Mouse (Mus musculus): ENCODE data around the gene Olfr774. TPM values are rescaled to one million over a fixed set of nuclear protein-coding genes. Genes with fewer than 3 reads are reported as not detected.
"Not testable (repeated sequence)": the region's sequence is repeated elsewhere in the genome, so short reads cannot be mapped to it uniquely, and the experiment has no call there.

Olfr774 gene
- polyA plus RNA-seq (2012; rRNA removed) (not detected in 2 replicates), polyA plus RNA-seq (2014; fragmentation: Nextera tagmentation; extraction: Ambion mirVana) (not detected in 2 replicates)

DNA sequence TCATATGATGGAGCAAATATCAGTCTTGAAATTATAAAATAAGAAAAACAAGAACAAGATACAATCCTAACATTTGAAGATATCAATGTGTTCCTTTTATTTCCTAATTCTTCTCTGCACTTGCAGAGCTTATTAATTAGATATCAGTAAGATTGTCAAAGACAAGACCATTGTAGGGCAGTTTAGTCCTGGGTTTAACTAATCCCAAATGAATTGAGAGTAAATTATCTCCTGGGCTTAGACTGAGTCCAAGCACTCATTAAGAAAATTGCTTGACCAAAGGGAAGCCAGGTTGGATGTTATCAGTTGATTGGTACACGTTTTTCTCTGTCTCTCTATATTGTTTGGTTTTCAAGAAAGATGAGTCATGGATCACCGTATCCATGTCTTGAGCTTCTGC is at the start of gene Olfr774:
Olfr774 (plus strand) TSS at position 301 of the 400 bp plus-strand sequence.
- no peak for TF ChIP-seq POLR2A (IDR thresholded peaks at IDR 0.05; ENCODE audit: borderline replicate concordance, extremely low read depth, insufficient read depth, insufficient read length)
- no peaks in the 10 kb centered on the region for H3K4me1 ChIP-seq (ENCODE audit: control insufficient read depth, insufficient read depth, low read length)
- ATAC-seq (ENCODE audit: low FRiP score, low read depth): no peak
- H3K9ac ChIP-seq (ENCODE audit: low read depth, low read length, severe bottlenecking): no peak within 1 kb of the TSS
- no peak within 1 kb of the TSS for H3K4me2 ChIP-seq (replicated peaks; ENCODE audit: low read depth, low read length, severe bottlenecking)
- no peak for DNase-seq (ENCODE audit: low spot score)
- H3K27me3 ChIP-seq (ENCODE audit: control insufficient read depth, insufficient read depth, low read length): no peaks in the 10 kb centered on the region
- H3K27ac ChIP-seq (replicated peaks; ENCODE audit: low read depth, low read length): no peak within 1 kb of the TSS
- H3K9me3 ChIP-seq (ENCODE audit: control insufficient read depth, low read length): no peaks in the 10 kb centered on the region
- WGBS: 70% methylated on average over 2 of the region's 2 CpGs
- no peak within 1 kb of the TSS for H3K4me3 ChIP-seq (replicated peaks; ENCODE audit: low read length)
- no peaks in the 10 kb centered on the region for H3K36me3 ChIP-seq (ENCODE audit: control insufficient read depth, insufficient read depth, low read length)

DNA sequence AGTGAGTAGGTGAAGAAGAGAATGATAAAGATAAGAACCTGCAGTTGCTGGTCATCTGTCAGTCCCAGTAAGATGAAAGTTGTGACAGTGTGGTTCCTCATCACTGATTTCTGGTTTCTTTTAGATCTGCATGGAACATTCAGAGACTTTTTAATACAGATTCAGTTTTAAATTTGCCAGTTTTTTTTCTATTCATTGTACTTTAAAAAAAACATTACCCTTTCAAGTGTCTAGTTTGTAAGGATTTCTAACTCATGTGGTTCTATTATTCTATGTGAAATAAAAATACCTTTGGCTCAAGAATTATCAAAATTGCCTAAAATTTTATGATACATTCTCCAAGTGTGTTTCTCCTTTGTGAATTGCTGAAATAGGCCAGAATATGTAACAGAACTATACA is 48.7 kb upstream of the Olfr774 start, which contains the start of gene Olfr773:
Olfr773 (minus strand) TSS at position 101 of the 400 bp plus-strand sequence.
- H3K27ac ChIP-seq (replicated peaks; ENCODE audit: low read depth, low read length): not testable (repeated sequence)

DNA sequence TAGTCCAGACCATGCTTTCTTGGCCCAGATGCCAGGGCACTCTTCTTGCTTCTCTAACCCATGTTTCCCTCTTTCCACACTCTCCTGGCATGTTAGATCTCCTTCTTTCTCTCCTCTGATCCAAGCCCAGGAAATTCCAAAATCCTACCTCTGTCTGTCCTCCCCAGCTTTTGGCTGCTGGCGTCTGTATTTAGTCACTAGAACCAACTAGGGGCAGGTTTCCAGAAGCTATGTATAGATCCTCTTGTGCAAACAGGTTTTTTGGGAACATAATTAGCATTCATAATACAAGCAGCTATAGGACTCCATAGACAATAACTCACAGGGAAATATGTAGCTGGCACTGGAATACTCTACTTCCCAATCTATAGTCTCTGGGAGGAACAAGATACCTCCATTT is 5.3 kb upstream of the Olfr774 start:
- ATAC-seq (ENCODE audit: low FRiP score, low read depth) (no peak), DNase-seq (ENCODE audit: low spot score) (no peak)
- no peak overlapping the region for H3K27ac ChIP-seq (replicated peaks; ENCODE audit: low read depth, low read length)
- 91% methylated on average over 1 of the region's 1 CpGs for WGBS
- H3K36me3 ChIP-seq (ENCODE audit: control insufficient read depth, insufficient read depth, low read length): no peaks in the 10 kb centered on the region
- H3K27me3 ChIP-seq (ENCODE audit: control insufficient read depth, insufficient read depth, low read length): no peaks in the 10 kb centered on the region
- no peak overlapping the region for H3K4me3 ChIP-seq (replicated peaks; ENCODE audit: low read length)
- TF ChIP-seq POLR2A (IDR thresholded peaks at IDR 0.05; ENCODE audit: borderline replicate concordance, extremely low read depth, insufficient read depth, insufficient read length): no peak
- no peak overlapping the region for H3K9ac ChIP-seq (ENCODE audit: low read depth, low read length, severe bottlenecking)
- no peaks in the 10 kb centered on the region for H3K9me3 ChIP-seq (ENCODE audit: control insufficient read depth, low read length)
- no peak overlapping the region for H3K4me2 ChIP-seq (replicated peaks; ENCODE audit: low read depth, low read length, severe bottlenecking)
- H3K4me1 ChIP-seq (ENCODE audit: control insufficient read depth, insufficient read depth, low read length): no peaks in the 10 kb centered on the region

More for the DNA sequence above, 48.7 kb upstream of the Olfr774 start, which contains the start of gene Olfr773:
- not testable (repeated sequence) for H3K9me3 ChIP-seq (ENCODE audit: control insufficient read depth, low read length); H3K4me1 ChIP-seq (ENCODE audit: control insufficient read depth, insufficient read depth, low read length); H3K36me3 ChIP-seq (ENCODE audit: control insufficient read depth, insufficient read depth, low read length); H3K4me2 ChIP-seq (replicated peaks; ENCODE audit: low read depth, low read length, severe bottlenecking); H3K9ac ChIP-seq (ENCODE audit: low read depth, low read length, severe bottlenecking); H3K4me3 ChIP-seq (replicated peaks; ENCODE audit: low read length); ATAC-seq (ENCODE audit: low FRiP score, low read depth); DNase-seq (ENCODE audit: low spot score); H3K27me3 ChIP-seq (ENCODE audit: control insufficient read depth, insufficient read depth, low read length)

DNA sequence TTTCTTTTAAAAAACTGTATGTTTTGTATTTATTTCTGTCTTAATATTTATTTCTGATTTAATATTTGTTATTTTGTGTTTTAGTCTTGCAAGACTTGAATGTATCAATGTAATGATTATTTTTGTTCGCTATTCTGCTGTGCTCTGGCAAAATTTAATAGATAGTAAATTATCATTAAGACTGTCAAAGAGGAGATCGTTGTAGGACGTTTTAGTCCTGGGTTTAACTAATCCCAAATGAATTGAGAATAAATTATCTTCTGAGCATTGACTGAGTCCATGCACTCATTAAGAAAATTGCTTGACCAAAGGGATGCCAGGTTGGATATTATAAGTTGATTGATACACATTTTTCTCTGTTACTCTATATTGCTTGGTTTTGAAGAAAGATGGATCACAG is 12.1 kb downstream of the Olfr774 start, which contains the start of gene Olfr775:
Olfr775 (plus strand) TSS at position 301 of the 400 bp plus-strand sequence.
- H3K4me2 ChIP-seq (replicated peaks; ENCODE audit: low read depth, low read length, severe bottlenecking): no peak within 1 kb of the TSS
- ATAC-seq (ENCODE audit: low FRiP score, low read depth) (no peak), DNase-seq (ENCODE audit: low spot score) (no peak)
- no peaks in the 10 kb centered on the region for H3K9me3 ChIP-seq (ENCODE audit: control insufficient read depth, low read length)
- no peak within 1 kb of the TSS for H3K9ac ChIP-seq (ENCODE audit: low read depth, low read length, severe bottlenecking)
- H3K27me3 ChIP-seq (ENCODE audit: control insufficient read depth, insufficient read depth, low read length): no peaks in the 10 kb centered on the region
- no peak for TF ChIP-seq POLR2A (IDR thresholded peaks at IDR 0.05; ENCODE audit: borderline replicate concordance, extremely low read depth, insufficient read depth, insufficient read length)
- no peaks in the 10 kb centered on the region for H3K36me3 ChIP-seq (ENCODE audit: control insufficient read depth, insufficient read depth, low read length)
- WGBS: 62% methylated on average over 3 of the region's 3 CpGs
- H3K4me1 ChIP-seq (ENCODE audit: control insufficient read depth, insufficient read depth, low read length): no peaks in the 10 kb centered on the region
- H3K27ac ChIP-seq (replicated peaks; ENCODE audit: low read depth, low read length): no peak within 1 kb of the TSS
- no peak within 1 kb of the TSS for H3K4me3 ChIP-seq (replicated peaks; ENCODE audit: low read length)

DNA sequence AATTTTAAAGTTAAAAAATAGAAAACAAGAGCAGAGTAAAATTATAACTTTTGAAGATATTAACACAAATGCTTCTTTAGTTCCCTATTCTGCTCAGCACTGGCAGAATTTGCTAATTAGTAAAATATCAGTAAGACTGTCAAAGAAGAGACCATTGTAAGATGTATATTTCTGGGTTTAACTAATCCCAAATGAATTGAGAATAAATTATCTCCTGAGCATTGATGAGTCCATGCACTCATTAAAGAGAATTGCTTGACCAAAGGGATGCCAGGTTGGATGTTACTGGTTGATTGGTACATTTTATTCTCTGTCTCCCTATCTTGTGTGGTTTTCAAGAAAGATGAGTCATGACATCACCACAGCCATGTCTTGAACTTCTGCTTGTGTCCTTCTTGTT is 22.8 kb downstream of the Olfr774 start, which contains the start of gene Olfr776:
Olfr776 (plus strand) TSS at position 301 of the 400 bp plus-strand sequence.
- H3K27ac ChIP-seq (replicated peaks; ENCODE audit: low read depth, low read length): no peak within 1 kb of the TSS
- H3K27me3 ChIP-seq (ENCODE audit: control insufficient read depth, insufficient read depth, low read length): no peaks in the 10 kb centered on the region
- H3K9ac ChIP-seq (ENCODE audit: low read depth, low read length, severe bottlenecking): no peak within 1 kb of the TSS
- DNase-seq (ENCODE audit: low spot score) (no peak), ATAC-seq (ENCODE audit: low FRiP score, low read depth) (no peak)
- H3K9me3 ChIP-seq (ENCODE audit: control insufficient read depth, low read length): no peaks in the 10 kb centered on the region
- H3K36me3 ChIP-seq (ENCODE audit: control insufficient read depth, insufficient read depth, low read length): no peaks in the 10 kb centered on the region
- no peak within 1 kb of the TSS for H3K4me2 ChIP-seq (replicated peaks; ENCODE audit: low read depth, low read length, severe bottlenecking)
- H3K4me3 ChIP-seq (replicated peaks; ENCODE audit: low read length): no peak within 1 kb of the TSS
- H3K4me1 ChIP-seq (ENCODE audit: control insufficient read depth, insufficient read depth, low read length): no peaks in the 10 kb centered on the region
- TF ChIP-seq POLR2A (IDR thresholded peaks at IDR 0.05; ENCODE audit: borderline replicate concordance, extremely low read depth, insufficient read depth, insufficient read length): no peak

DNA sequence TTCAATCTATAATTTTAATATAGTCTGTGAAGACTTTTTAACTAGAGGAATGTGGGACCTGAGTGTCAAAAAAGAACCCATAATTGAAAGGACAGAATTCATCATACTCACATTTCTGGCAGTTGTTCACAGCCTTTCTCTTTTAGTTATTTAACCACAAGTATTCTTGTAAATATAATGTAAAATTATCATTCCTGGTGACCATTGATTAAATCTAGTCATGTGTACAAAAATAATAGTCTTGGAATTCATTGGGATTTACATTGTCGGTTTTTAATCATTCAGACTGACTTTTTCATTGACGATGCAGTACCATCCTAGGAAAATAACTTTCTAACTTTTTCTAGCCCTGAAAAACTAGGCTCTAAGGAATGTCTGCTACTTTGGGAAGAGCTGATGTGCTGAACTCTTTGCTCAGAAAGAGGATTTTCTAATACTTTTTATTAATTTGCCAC is 35.1 kb downstream of the Olfr774 start, which contains the start of gene Olfr777:
Olfr777 (minus strand) TSS at position 405 of the 455 bp plus-strand sequence.
- H3K4me2 ChIP-seq (replicated peaks; ENCODE audit: low read depth, low read length, severe bottlenecking): no peak within 1 kb of the TSS
- WGBS: 90% methylated on average over 2 of the region's 2 CpGs
- H3K9me3 ChIP-seq (ENCODE audit: control insufficient read depth, low read length): no peaks in the 10 kb centered on the region
- no peak within 1 kb of the TSS for H3K4me3 ChIP-seq (replicated peaks; ENCODE audit: low read length)
- DNase-seq (ENCODE audit: low spot score): no peak
- H3K4me1 ChIP-seq (ENCODE audit: control insufficient read depth, insufficient read depth, low read length): no peaks in the 10 kb centered on the region
- no peak for ATAC-seq (ENCODE audit: low FRiP score, low read depth)
- TF ChIP-seq POLR2A (IDR thresholded peaks at IDR 0.05; ENCODE audit: borderline replicate concordance, extremely low read depth, insufficient read depth, insufficient read length): no peak
- H3K27ac ChIP-seq (replicated peaks; ENCODE audit: low read depth, low read length): no peak within 1 kb of the TSS
- H3K9ac ChIP-seq (ENCODE audit: low read depth, low read length, severe bottlenecking): no peak within 1 kb of the TSS
- H3K27me3 ChIP-seq (ENCODE audit: control insufficient read depth, insufficient read depth, low read length): no peaks in the 10 kb centered on the region
- H3K36me3 ChIP-seq (ENCODE audit: control insufficient read depth, insufficient read depth, low read length): no peaks in the 10 kb centered on the region

Other genes starting within 250 kb of the Olfr774 start
- gene Olfr9, start 246.8 kb upstream of the Olfr774 start, polyA plus RNA-seq (2012; rRNA removed): not detected in 2 replicates
- gene Olfr9, start 246.8 kb upstream of the Olfr774 start, polyA plus RNA-seq (2014; fragmentation: Nextera tagmentation; extraction: Ambion mirVana): not detected in 2 replicates
- gene Olfr763, start 225.4 kb upstream of the Olfr774 start, polyA plus RNA-seq (2012; rRNA removed): not detected in 2 replicates
- gene Olfr763, start 225.4 kb upstream of the Olfr774 start, polyA plus RNA-seq (2014; fragmentation: Nextera tagmentation; extraction: Ambion mirVana): not detected in 2 replicates
- gene Olfr764-ps1, start 196.3 kb upstream of the Olfr774 start, polyA plus RNA-seq (2012; rRNA removed): 0.01 TPM in 1 of 2 replicates, not detected in the other
- not detected in 2 replicates for gene Olfr764-ps1, start 196.3 kb upstream of the Olfr774 start, polyA plus RNA-seq (2014; fragmentation: Nextera tagmentation; extraction: Ambion mirVana)
- gene Olfr765, start 186.2 kb upstream of the Olfr774 start, polyA plus RNA-seq (2012; rRNA removed): not detected in 2 replicates
- not detected in 2 replicates for gene Olfr765, start 186.2 kb upstream of the Olfr774 start, polyA plus RNA-seq (2014; fragmentation: Nextera tagmentation; extraction: Ambion mirVana)
- gene Olfr766-ps1, start 167.2 kb upstream of the Olfr774 start, polyA plus RNA-seq (2012; rRNA removed): 0.03 TPM in 1 of 2 replicates, not detected in the other
- gene Olfr766-ps1, start 167.2 kb upstream of the Olfr774 start, polyA plus RNA-seq (2014; fragmentation: Nextera tagmentation; extraction: Ambion mirVana): not detected in 2 replicates
- 0.01 TPM in 1 of 2 replicates, not detected in the other for gene Olfr767, start 153.3 kb upstream of the Olfr774 start, polyA plus RNA-seq (2012; rRNA removed)
- gene Olfr767, start 153.3 kb upstream of the Olfr774 start, polyA plus RNA-seq (2014; fragmentation: Nextera tagmentation; extraction: Ambion mirVana): not detected in 2 replicates
- not detected in 2 replicates for gene Olfr768, start 136.8 kb upstream of the Olfr774 start, polyA plus RNA-seq (2012; rRNA removed)
- 0.04 TPM in 1 of 2 replicates, not detected in the other for gene Olfr768, start 136.8 kb upstream of the Olfr774 start, polyA plus RNA-seq (2014; fragmentation: Nextera tagmentation; extraction: Ambion mirVana)
- gene Olfr769, start 118.3 kb upstream of the Olfr774 start, polyA plus RNA-seq (2012; rRNA removed): 0.01 TPM in 1 of 2 replicates, not detected in the other
- not detected in 2 replicates for gene Olfr769, start 118.3 kb upstream of the Olfr774 start, polyA plus RNA-seq (2014; fragmentation: Nextera tagmentation; extraction: Ambion mirVana)
- not detected in 2 replicates for gene Olfr770, start 97.2 kb upstream of the Olfr774 start, polyA plus RNA-seq (2012; rRNA removed)
- gene Olfr770, start 97.2 kb upstream of the Olfr774 start, polyA plus RNA-seq (2014; fragmentation: Nextera tagmentation; extraction: Ambion mirVana): not detected in 2 replicates
- gene Olfr771, start 71.5 kb upstream of the Olfr774 start, polyA plus RNA-seq (2012; rRNA removed): not detected in 2 replicates
- not detected in 2 replicates for gene Olfr771, start 71.5 kb upstream of the Olfr774 start, polyA plus RNA-seq (2014; fragmentation: Nextera tagmentation; extraction: Ambion mirVana)
- not detected in 2 replicates for gene Olfr772, start 58.3 kb upstream of the Olfr774 start, polyA plus RNA-seq (2012; rRNA removed)
- not detected in 2 replicates for gene Olfr772, start 58.3 kb upstream of the Olfr774 start, polyA plus RNA-seq (2014; fragmentation: Nextera tagmentation; extraction: Ambion mirVana)
- gene Olfr773, start 48.8 kb upstream of the Olfr774 start, polyA plus RNA-seq (2012; rRNA removed): not detected in 2 replicates
- gene Olfr773, start 48.8 kb upstream of the Olfr774 start, polyA plus RNA-seq (2014; fragmentation: Nextera tagmentation; extraction: Ambion mirVana): not detected in 2 replicates
- gene Olfr775, start 12.2 kb downstream of the Olfr774 start, polyA plus RNA-seq (2012; rRNA removed): not detected in 2 replicates
- not detected in 2 replicates for gene Olfr775, start 12.2 kb downstream of the Olfr774 start, polyA plus RNA-seq (2014; fragmentation: Nextera tagmentation; extraction: Ambion mirVana)
- not detected in 2 replicates for gene Olfr776, start 22.9 kb downstream of the Olfr774 start, polyA plus RNA-seq (2012; rRNA removed)
- not detected in 2 replicates for gene Olfr776, start 22.9 kb downstream of the Olfr774 start, polyA plus RNA-seq (2014; fragmentation: Nextera tagmentation; extraction: Ambion mirVana)
- not detected in 2 replicates for gene Olfr777, start 35.3 kb downstream of the Olfr774 start, polyA plus RNA-seq (2012; rRNA removed)
- not detected in 2 replicates for gene Olfr777, start 35.3 kb downstream of the Olfr774 start, polyA plus RNA-seq (2014; fragmentation: Nextera tagmentation; extraction: Ambion mirVana)
- not detected in 2 replicates for gene Olfr780, start 81.9 kb downstream of the Olfr774 start, polyA plus RNA-seq (2012; rRNA removed)
- not detected in 2 replicates for gene Olfr780, start 81.9 kb downstream of the Olfr774 start, polyA plus RNA-seq (2014; fragmentation: Nextera tagmentation; extraction: Ambion mirVana)
- not detected in 2 replicates for gene Olfr781, start 92.7 kb downstream of the Olfr774 start, polyA plus RNA-seq (2012; rRNA removed)
- gene Olfr781, start 92.7 kb downstream of the Olfr774 start, polyA plus RNA-seq (2014; fragmentation: Nextera tagmentation; extraction: Ambion mirVana): not detected in 2 replicates
- not detected in 2 replicates for gene Olfr782, start 112.6 kb downstream of the Olfr774 start, polyA plus RNA-seq (2012; rRNA removed)
- not detected in 2 replicates for gene Olfr782, start 112.6 kb downstream of the Olfr774 start, polyA plus RNA-seq (2014; fragmentation: Nextera tagmentation; extraction: Ambion mirVana)
- gene Olfr784, start 147.9 kb downstream of the Olfr774 start, polyA plus RNA-seq (2012; rRNA removed): 0.04 TPM in 1 of 2 replicates, not detected in the other
- gene Olfr784, start 147.9 kb downstream of the Olfr774 start, polyA plus RNA-seq (2014; fragmentation: Nextera tagmentation; extraction: Ambion mirVana): 0.12 and 0.15 TPM in 2 replicates
- not detected in 2 replicates for gene Olfr785, start 169.2 kb downstream of the Olfr774 start, polyA plus RNA-seq (2012; rRNA removed)
- gene Olfr785, start 169.2 kb downstream of the Olfr774 start, polyA plus RNA-seq (2014; fragmentation: Nextera tagmentation; extraction: Ambion mirVana): not detected in 2 replicates
- not detected in 2 replicates for gene Olfr786, start 191.1 kb downstream of the Olfr774 start, polyA plus RNA-seq (2012; rRNA removed)
- gene Olfr786, start 191.1 kb downstream of the Olfr774 start, polyA plus RNA-seq (2014; fragmentation: Nextera tagmentation; extraction: Ambion mirVana): not detected in 2 replicates
- not detected in 2 replicates for gene Olfr787, start 225.7 kb downstream of the Olfr774 start, polyA plus RNA-seq (2012; rRNA removed)
- gene Olfr787, start 225.7 kb downstream of the Olfr774 start, polyA plus RNA-seq (2014; fragmentation: Nextera tagmentation; extraction: Ambion mirVana): not detected in 2 replicates
- gene Olfr788, start 234.8 kb downstream of the Olfr774 start, polyA plus RNA-seq (2012; rRNA removed): not detected in 2 replicates
- gene Olfr788, start 234.8 kb downstream of the Olfr774 start, polyA plus RNA-seq (2014; fragmentation: Nextera tagmentation; extraction: Ambion mirVana): not detected in 2 replicates
- gene Olfr789, start 248.5 kb downstream of the Olfr774 start, polyA plus RNA-seq (2012; rRNA removed): not detected in 2 replicates
- gene Olfr789, start 248.5 kb downstream of the Olfr774 start, polyA plus RNA-seq (2014; fragmentation: Nextera tagmentation; extraction: Ambion mirVana): not detected in 2 replicates

Data from limb, embryonic 14.5 days (tissue).